Mouse (Mus musculus): ENCODE results near the gene Mdk.

The Mdk gene

DNA sequence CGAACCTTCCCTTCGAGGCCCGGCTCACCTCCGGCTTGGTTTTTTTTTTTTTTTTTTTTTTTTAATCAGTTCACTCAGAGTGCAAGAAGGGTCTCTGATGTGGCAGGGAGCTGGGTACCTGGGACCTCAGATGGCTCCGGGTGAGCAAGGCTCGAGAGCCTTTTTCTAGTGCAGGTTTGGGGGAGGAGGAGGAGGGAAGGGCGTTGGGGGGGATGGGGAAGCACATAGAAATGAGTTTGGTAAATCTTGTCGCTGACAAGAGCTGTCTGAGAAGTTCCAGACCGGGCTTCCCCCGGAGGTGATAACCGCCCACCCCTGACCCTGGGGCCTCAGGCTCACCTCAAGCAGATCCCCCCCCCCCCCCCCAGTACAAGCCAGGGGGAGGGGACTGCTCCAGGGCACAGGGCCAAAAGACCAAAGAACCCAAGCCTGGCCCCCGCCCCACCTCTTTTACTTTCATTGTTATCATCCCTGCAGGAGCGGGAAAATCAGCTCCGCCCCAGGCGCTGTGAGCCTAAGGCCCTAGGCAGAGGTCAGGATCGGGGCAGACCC lies at the start of gene Mdk:
TSS of gene Mdk (minus strand) at position 138 of the 552 bp plus-strand sequence.
- peak; percentile 50 to 55 for DNase-seq

- DNase-seq = no peak
These were observed 48.7 kb upstream of the Mdk start for GRCm38 (mm10) chr2:91980830-91981229.

DNA sequence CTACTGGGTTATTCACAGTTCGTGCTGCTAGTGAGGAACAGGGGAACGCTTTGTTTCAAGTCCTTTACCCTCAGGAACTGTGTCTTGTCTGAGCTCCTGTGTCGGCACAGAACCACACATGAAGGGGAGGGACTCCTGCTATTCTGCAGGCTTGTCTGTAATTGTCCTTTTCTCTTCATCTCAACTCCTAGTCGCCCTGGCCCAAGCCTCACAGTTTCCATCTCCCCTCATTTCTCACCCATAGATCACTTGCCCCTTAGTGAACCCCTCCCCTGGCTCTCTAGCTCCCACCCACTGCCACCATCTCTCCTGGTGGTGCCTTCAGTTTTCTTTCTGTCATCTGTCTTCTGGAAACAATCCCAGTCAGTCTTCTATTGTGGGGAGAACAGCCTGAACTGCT lies 48.1 kb upstream of the Mdk start:
- no peak for DNase-seq

- DNase-seq = no peak
These were observed 46.5 kb upstream of the Mdk start for GRCm38 (mm10) chr2:91978547-91978946.

GRCm38 (mm10) chr2:91977960-91978359 lies 45.9 kb upstream of the Mdk start:
- DNase-seq = no peak

GRCm38 (mm10) chr2:91975581-91976541 lies 43.8 kb upstream of the Mdk start, which contains the start of gene Dgkz:
Dgkz (minus strand) TSS chr2:91975864.
- DNase-seq = peak; percentile 58 to 67

GRCm38 (mm10) chr2:91973416-91974135 lies 41.5 kb upstream of the Mdk start:
- DNase-seq = no peak

DNA sequence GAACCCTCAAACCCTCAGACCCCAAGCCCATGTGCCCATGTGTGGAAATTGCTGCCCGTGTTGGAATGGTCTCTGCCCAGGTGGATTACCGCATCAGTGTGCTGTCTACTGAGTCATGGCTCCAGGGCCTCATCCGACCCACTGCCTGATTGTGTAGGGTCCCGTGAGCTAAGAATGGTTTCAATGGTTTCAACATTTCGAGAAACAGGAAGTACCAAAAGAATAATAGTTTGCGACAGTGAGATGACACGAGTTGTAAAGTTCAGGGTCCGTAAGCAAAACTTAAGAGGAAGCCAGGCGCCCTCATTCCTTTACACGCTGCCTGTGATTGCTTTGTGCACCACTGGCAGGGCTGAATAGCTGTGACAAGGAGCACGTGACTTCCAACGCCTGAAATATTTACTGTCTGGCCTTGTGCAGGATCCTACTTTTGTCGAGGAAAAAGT lies 40.0 kb upstream of the Mdk start:
- no peak for DNase-seq

GRCm38 (mm10) chr2:91971231-91972097 lies 39.4 kb upstream of the Mdk start:
- DNase-seq = peak; percentile 83 to 91

- no peak for DNase-seq
These were observed 35.9 kb upstream of the Mdk start for GRCm38 (mm10) chr2:91967962-91968361.

DNA sequence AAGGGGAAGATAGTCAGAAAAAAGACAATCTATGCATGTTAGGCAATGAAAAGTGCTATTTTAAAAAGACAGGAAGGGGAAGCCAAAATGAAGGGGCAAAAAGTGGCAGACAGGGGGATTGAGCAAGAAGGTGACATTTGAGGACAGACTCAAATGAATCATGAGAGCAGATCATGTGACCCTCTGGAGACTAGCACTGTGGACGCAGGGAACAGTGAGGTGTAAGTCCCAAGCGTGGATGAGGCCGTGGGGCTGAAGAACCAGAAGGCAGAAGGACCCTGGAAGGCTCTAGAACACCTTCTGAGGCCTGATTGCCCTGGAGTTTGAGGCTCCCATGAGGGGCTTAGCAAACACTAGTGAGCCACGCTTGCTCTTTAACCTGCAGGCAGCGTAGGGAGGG lies 34.3 kb upstream of the Mdk start:
- no peak for DNase-seq

DNA sequence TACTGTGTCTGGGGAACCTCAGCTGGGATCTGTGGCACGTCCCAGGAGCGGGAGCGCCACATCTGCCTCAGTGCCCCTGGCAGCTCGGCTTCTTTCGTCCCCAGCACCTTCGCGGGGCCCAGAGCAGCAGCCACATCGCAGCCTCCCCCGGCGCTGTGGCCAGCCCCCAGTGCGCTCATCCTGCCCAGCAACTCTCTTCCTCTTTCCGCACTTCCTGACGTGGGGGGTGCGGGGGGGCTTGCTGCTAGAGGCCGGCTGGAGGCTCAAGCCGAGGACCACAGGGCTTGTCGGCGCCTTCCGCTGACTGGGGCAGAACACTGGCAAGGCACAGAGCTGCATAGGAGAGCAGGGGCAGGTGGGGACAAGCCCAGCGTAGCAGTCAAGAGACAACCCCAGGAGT lies 33.3 kb upstream of the Mdk start:
- DNase-seq = peak; percentile 38 to 44

- DNase-seq = no peak
These were observed 32.6 kb upstream of the Mdk start for GRCm38 (mm10) chr2:91964610-91965204.

- peak; percentile 99 for DNase-seq
These were observed 31.4 kb upstream of the Mdk start for GRCm38 (mm10) chr2:91963443-91963932.

- peak; percentile 63 to 70 for DNase-seq
These were observed 30.8 kb upstream of the Mdk start for GRCm38 (mm10) chr2:91962864-91963401.

DNA sequence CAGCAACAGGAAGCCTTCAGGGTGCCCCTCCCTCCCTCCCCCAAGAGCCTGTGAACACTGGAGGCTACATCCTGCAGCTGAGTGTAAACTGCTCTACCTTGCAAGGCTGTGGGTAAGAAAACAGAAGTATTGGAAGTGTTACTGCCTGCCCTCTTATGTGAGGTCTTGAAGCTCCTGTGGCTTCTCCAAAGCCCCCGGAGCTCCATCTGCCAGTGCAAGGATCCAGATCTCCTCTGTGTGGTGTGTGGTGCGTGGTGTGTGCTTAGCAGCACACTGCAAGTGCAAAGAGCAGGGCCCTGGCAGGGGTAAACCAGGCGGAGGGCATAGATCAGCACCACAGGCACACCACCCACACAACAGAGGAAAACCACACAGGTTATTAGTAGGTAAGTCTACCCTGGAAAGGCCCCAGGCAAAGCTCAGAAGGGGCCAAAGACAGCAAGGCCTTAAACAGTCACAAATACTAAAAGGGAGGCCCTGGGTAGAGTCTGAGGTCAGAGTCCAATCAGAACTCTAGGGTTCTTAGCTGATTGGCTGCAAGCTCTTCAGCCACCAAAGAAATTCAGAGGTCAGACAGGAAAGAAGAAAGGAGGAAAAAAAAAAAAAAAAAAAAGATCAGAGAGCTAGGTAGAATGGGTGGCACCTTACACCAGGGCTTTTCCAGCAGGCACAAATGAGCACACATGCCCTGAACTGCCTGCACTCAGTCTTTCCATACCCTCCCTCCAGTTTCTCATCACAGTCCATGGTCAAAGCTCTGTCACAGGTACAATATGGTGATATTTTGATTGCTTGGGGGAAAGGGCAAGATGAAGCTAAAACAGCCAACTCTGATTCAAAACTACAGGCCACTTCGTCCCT lies 30.0 kb upstream of the Mdk start:
- peak in 1 of 2 experiments; percentile 40 for DNase-seq

DNA sequence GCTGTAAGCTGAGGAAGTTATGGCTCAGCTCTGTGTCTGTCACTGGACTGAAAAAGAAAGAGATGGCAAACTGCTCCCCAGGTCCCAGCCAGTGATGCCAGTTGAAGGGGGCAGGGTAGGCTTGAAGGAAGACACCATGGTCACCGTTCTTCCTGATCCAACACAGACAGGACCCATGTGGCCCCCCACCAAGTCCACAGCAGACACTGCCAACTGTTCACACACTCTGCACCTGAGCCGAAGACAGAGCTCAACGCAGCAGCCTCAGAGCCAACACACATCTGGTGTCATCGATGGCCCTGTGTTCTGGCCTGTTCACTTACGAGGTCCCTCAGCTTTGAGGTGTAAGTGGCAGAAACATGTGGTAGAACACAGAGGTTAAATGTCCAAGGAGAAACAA lies 28.4 kb upstream of the Mdk start:
- peak; percentile 55 to 68 for DNase-seq

DNA sequence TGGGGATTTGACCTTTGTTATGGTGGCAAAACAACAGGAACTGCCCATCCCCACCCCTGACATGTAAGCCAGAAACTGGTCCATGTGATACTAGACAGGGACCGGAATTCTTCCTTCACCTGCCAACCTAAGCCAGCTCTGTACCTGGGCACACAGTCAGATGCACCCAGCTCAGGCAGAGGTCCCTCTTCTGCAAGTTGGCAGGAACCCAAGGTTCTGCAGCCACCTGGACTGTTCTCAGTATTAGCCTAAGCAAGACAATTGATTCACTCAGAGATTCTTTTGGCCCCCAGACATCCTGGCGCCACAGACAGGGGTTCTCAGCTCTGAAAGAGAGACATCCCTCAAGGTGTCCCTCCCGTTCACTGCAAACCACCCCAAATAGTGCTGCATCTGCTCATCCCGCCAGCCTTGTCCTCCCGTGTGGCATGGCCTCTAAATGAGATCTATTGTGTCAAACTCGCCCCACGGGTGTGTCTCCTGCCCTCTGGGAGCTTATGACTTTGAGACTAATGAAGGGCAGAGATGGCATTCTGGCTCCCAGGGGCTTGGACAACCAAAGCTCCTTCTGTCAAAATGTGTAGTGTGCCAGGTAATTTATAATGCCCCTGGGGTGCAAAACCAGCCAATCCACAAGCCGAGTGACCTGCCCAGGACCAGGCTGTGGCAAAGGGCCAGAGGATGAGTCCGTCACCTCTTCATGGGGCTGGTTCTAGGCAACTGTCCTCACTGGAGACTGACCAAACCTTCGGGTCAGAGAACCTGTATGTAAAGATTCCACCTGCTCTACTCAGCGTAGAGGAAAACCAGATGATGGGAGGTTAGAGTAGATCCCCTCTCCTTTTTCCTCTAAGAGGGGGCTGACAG lies 27.7 kb upstream of the Mdk start:
- DNase-seq = peak; percentile 89 to 92

DNA sequence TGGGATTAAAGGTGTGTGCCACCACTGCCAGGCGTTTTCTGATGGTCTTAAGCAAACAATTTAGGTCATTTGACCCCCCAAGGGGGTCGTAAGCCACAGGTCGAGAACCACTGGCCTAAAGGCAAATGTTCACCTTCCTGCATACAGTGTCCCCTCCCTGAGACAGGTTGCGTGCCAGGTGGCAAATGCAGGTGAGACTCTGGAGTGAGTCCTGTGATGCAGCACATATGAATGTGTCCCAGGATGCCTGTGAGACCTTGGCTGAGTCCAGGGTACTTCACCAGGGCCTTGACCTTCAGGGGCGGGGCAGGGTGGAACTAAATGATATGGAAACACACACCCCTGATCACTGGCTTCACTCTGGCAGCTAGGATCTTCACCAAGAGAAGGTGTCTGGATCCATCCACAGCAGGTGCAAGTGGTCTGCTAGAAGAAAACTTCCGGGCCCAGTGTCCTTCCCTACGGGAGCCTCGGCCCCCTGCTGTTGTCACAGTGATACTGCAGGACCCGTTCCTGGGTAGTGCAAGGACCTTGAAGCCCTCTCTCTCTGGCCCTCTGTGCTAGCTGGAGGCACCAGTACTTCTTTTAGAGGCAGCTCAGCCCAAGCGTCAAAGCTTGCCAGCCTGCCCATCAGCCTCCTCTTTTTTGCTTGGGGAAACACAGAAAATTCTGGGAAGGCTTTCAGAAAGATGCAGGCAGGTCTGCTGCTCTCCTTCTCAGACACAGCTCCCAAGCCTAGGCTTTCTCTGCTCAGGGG lies 26.8 kb upstream of the Mdk start:
- peak; percentile 78 to 84 for DNase-seq

All from cerebellum, postnatal 10 days (tissue).